Mouse (Mus musculus): ENCODE results near the gene Rgs7. TPM values are rescaled to one million over a fixed set of nuclear protein-coding genes. Genes with fewer than 3 reads are reported as not detected.

The Rgs7 gene
- polyA plus RNA-seq, 1 experiment: 0.54 TPM

- WGBS: 87% methylated on average over 1 of the region's 1 CpGs
- no peak for DNase-seq
- H3K27me3 ChIP-seq (ENCODE audit: control insufficient read depth, insufficient read depth, low read length): no peaks in the 10 kb centered on the region
These were observed 191.4 kb downstream of the Rgs7 start for GRCm38 (mm10) chr1:175300895-175301294.

GRCm38 (mm10) chr1:175300404-175300803 is 191.9 kb downstream of the Rgs7 start:
- Histone ChIP-seq H3K4me3 (ENCODE audit: control insufficient read depth, insufficient read depth, low read length) (no peak overlapping the region), H3K27me3 (ENCODE audit: control insufficient read depth, insufficient read depth, low read length) (no peaks in the 10 kb centered on the region), H3K36me3 (ENCODE audit: control insufficient read depth, insufficient read depth, low read length) (no peaks in the 10 kb centered on the region), H3K27ac (ENCODE audit: control insufficient read depth, insufficient read depth, low read length) (no peak overlapping the region), H3K4me1 (replicated peaks; ENCODE audit: control insufficient read depth, insufficient read depth, low read length) (no peaks in the 10 kb centered on the region)
- TF ChIP-seq POLR2A (IDR thresholded peaks at IDR 0.05; ENCODE audit: control insufficient read depth, extremely low read depth, insufficient read depth, low read length, poor library complexity) (no peak), CTCF (IDR thresholded peaks at IDR 0.05; ENCODE audit: borderline replicate concordance, control insufficient read depth, extremely low read depth, insufficient read depth, low read length, poor library complexity) (no peak)
- WGBS: 72% methylated on average over 3 of the region's 3 CpGs
- no peak for DNase-seq

More at GRCm38 (mm10) chr1:175300895-175301294, 191.4 kb downstream of the Rgs7 start:
- no peaks in the 10 kb centered on the region for H3K36me3 ChIP-seq (ENCODE audit: control insufficient read depth, insufficient read depth, low read length)
- no peak overlapping the region for H3K27ac ChIP-seq (ENCODE audit: control insufficient read depth, insufficient read depth, low read length)
- TF ChIP-seq POLR2A (IDR thresholded peaks at IDR 0.05; ENCODE audit: control insufficient read depth, extremely low read depth, insufficient read depth, low read length, poor library complexity) (no peak), CTCF (IDR thresholded peaks at IDR 0.05; ENCODE audit: borderline replicate concordance, control insufficient read depth, extremely low read depth, insufficient read depth, low read length, poor library complexity) (no peak)
- no peaks in the 10 kb centered on the region for H3K4me1 ChIP-seq (replicated peaks; ENCODE audit: control insufficient read depth, insufficient read depth, low read length)
- no peak overlapping the region for H3K4me3 ChIP-seq (ENCODE audit: control insufficient read depth, insufficient read depth, low read length)

DNA sequence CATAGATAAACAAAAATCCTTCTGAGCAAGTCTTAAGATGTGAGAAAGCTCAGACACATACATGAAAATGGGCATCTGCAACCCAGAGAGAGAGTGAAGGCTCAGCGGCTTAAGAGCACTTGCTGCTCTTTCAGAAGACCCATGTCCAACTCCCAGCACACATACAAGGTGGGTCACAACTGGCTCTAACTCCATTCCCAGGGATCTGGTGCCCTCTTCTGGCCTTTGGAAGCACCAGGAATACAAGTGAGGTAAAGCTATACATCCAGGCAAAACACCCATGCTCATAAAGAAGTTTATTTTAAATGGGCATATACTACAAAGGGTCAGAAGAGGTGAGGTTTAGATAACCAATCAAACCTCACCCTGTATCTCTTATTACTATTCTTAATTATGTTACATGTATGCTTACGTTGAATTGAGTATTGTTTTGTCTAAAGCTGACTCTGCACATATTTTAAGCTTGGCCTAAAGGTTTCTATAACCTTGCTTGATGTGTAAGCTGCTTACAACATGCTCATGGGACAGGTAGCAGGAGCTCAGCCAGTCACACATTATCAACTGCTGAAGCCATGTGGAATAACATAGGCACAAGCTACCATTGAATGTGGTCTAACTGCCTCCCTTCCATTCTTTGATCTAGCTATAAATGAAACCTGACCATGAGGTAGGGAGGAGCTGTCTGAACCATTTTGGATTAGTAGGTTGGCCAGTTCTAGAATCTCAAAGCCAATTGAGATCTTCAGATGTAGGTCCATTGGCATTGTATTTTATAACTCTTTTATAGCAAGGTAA is 192.5 kb downstream of the Rgs7 start:
- no peaks in the 10 kb centered on the region for H3K36me3 ChIP-seq (ENCODE audit: control insufficient read depth, insufficient read depth, low read length)
- H3K4me3 ChIP-seq (ENCODE audit: control insufficient read depth, insufficient read depth, low read length): no peak overlapping the region
- 89% methylated on average over 2 of the region's 2 CpGs for WGBS
- H3K4me1 ChIP-seq (replicated peaks; ENCODE audit: control insufficient read depth, insufficient read depth, low read length): no peaks in the 10 kb centered on the region
- TF ChIP-seq CTCF (IDR thresholded peaks at IDR 0.05; ENCODE audit: borderline replicate concordance, control insufficient read depth, extremely low read depth, insufficient read depth, low read length, poor library complexity) (no peak), POLR2A (IDR thresholded peaks at IDR 0.05; ENCODE audit: control insufficient read depth, extremely low read depth, insufficient read depth, low read length, poor library complexity) (no peak)
- H3K27me3 ChIP-seq (ENCODE audit: control insufficient read depth, insufficient read depth, low read length): no peaks in the 10 kb centered on the region
- no peak overlapping the region for H3K27ac ChIP-seq (ENCODE audit: control insufficient read depth, insufficient read depth, low read length)
- no peak for DNase-seq

DNA sequence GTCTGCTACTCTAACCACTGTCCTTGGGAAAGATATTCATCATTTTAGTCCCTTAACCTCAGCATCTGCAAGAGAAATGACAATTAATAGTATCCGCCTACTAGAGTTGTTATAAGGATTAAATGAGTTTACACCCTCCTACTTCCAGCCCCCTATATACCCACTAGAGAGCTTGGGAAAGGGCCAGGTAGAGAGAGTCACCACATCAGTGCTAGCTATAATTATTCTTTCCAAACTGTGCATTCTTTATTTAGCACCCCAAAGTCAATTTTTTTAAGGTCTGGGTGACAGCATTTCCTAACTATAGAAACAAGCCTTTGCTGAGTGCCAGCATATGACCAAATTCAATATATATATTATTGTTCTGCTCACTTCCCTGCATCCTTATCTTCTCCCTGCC is 195.4 kb downstream of the Rgs7 start:
- no peak for DNase-seq
- Histone ChIP-seq H3K27ac (ENCODE audit: control insufficient read depth, insufficient read depth, low read length) (no peak overlapping the region), H3K27me3 (ENCODE audit: control insufficient read depth, insufficient read depth, low read length) (no peaks in the 10 kb centered on the region), H3K4me1 (replicated peaks; ENCODE audit: control insufficient read depth, insufficient read depth, low read length) (no peaks in the 10 kb centered on the region), H3K36me3 (ENCODE audit: control insufficient read depth, insufficient read depth, low read length) (no peaks in the 10 kb centered on the region), H3K4me3 (ENCODE audit: control insufficient read depth, insufficient read depth, low read length) (no peak overlapping the region)
- no peak for TF ChIP-seq POLR2A (IDR thresholded peaks at IDR 0.05; ENCODE audit: control insufficient read depth, extremely low read depth, insufficient read depth, low read length, poor library complexity)
- no peak for TF ChIP-seq CTCF (IDR thresholded peaks at IDR 0.05; ENCODE audit: borderline replicate concordance, control insufficient read depth, extremely low read depth, insufficient read depth, low read length, poor library complexity)
- WGBS: 100% methylated on average over 1 of the region's 1 CpGs

- Histone ChIP-seq H3K36me3 (ENCODE audit: control insufficient read depth, insufficient read depth, low read length) (no peaks in the 10 kb centered on the region), H3K27ac (ENCODE audit: control insufficient read depth, insufficient read depth, low read length) (no peak overlapping the region), H3K27me3 (ENCODE audit: control insufficient read depth, insufficient read depth, low read length) (no peaks in the 10 kb centered on the region), H3K4me1 (replicated peaks; ENCODE audit: control insufficient read depth, insufficient read depth, low read length) (no peaks in the 10 kb centered on the region), H3K4me3 (ENCODE audit: control insufficient read depth, insufficient read depth, low read length) (no peak overlapping the region)
- no peak for DNase-seq
- TF ChIP-seq POLR2A (IDR thresholded peaks at IDR 0.05; ENCODE audit: control insufficient read depth, extremely low read depth, insufficient read depth, low read length, poor library complexity) (no peak), CTCF (IDR thresholded peaks at IDR 0.05; ENCODE audit: borderline replicate concordance, control insufficient read depth, extremely low read depth, insufficient read depth, low read length, poor library complexity) (no peak)
- WGBS: 84% methylated on average over 1 of the region's 1 CpGs
These were observed 202.2 kb downstream of the Rgs7 start for GRCm38 (mm10) chr1:175290072-175290471.

DNA sequence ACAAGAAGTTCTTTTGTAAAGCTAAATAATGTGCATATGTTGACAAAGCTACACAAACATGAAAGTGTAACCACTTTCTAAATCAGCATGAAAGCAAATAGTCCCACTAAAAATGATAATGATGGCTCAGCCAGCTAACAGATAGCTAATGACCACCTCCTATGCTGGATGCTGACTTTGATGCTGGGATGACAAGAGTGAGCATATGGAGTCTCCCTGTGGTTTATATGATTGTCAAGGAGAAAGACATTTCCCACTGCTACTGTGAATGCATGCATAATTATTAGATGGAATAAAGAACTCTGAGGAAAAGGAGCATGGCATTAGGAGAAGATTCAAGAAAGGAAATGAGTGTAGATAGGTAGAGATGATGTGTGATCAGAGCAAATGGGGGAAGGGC is 230.0 kb downstream of the Rgs7 start:
- Histone ChIP-seq H3K27ac (ENCODE audit: control insufficient read depth, insufficient read depth, low read length) (no peak overlapping the region), H3K27me3 (ENCODE audit: control insufficient read depth, insufficient read depth, low read length) (no peaks in the 10 kb centered on the region), H3K36me3 (ENCODE audit: control insufficient read depth, insufficient read depth, low read length) (no peaks in the 10 kb centered on the region), H3K4me3 (ENCODE audit: control insufficient read depth, insufficient read depth, low read length) (no peak overlapping the region), H3K4me1 (replicated peaks; ENCODE audit: control insufficient read depth, insufficient read depth, low read length) (no peaks in the 10 kb centered on the region)
- DNase-seq: no peak
- TF ChIP-seq POLR2A (IDR thresholded peaks at IDR 0.05; ENCODE audit: control insufficient read depth, extremely low read depth, insufficient read depth, low read length, poor library complexity): no peak
- TF ChIP-seq CTCF (IDR thresholded peaks at IDR 0.05; ENCODE audit: borderline replicate concordance, control insufficient read depth, extremely low read depth, insufficient read depth, low read length, poor library complexity): no peak
